Mouse (Mus musculus) stomach, embryonic 16.5 days (tissue): ENCODE measurements at regions not wholly inside any gene's neighbourhood (a gene's known extent, or its start where the extent isn't known, plus 50 kb on each side); places are given as distances from the start of the nearest gene placed in this dataset.

Experiments used
- ATAC-seq: fragments of 200-750 bp; cut with Nextera tagmentation; 2 replicates; pipeline ENCODE4 v1.8.0; 2017; ENCODE audit warnings: moderate number of reproducible peaks, moderate TSS enrichment; ENCODE audit not compliant: insufficient read depth, low FRiP score
- H3K27ac ChIP-seq: fragments of 300-500 bp; sonication (generic); 2 replicates; pipeline ENCODE4 v1.5.1; 2014; ENCODE audit warnings: low read length
- H3K27me3 ChIP-seq: fragments of 300-500 bp; sonication (generic); 2 replicates; pipeline ENCODE4 v1.6.1; 2014; ENCODE audit warnings: low read length, control low read depth, mixed read lengths; ENCODE audit not compliant: control insufficient read depth, insufficient read depth
- H3K36me3 ChIP-seq: fragments of 300-500 bp; sonication (generic); 2 replicates; pipeline ENCODE4 v1.6.1; 2014; ENCODE audit warnings: low read length; ENCODE audit not compliant: control insufficient read depth, insufficient read depth
- H3K4me1 ChIP-seq: fragments of 300-500 bp; sonication (generic); 2 replicates; pipeline ENCODE4 v1.6.1; 2014; ENCODE audit warnings: low read length, control low read depth, mixed read lengths; ENCODE audit not compliant: control insufficient read depth, insufficient read depth
- H3K4me2 ChIP-seq: fragments of 300-500 bp; sonication (generic); 2 replicates; pipeline ENCODE4 v1.6.1; 2014; ENCODE audit warnings: low read depth, low read length, mixed read lengths
- H3K4me3 ChIP-seq: fragments of 300-500 bp; sonication (generic); replicated peaks from 2 replicates; pipeline ENCODE4 v1.5.1; 2014; ENCODE audit warnings: mild to moderate bottlenecking, low read length
- H3K9ac ChIP-seq: fragments of 300-500 bp; sonication (generic); 2 replicates; pipeline ENCODE4 v1.6.1; 2014; ENCODE audit warnings: low read length
- H3K9me3 ChIP-seq: fragments of 300-500 bp; sonication (generic); replicated peaks from 2 replicates; pipeline ENCODE4 v1.6.1; 2016; ENCODE audit warnings: low read length, control low read depth; ENCODE audit not compliant: control insufficient read depth
- WGBS: fragments of 180-500 bp; shearing (Covaris S2); extraction: QIAGEN DNeasy Blood & Tissue Kit; methylation state at CpG from one replicate; pipeline ENCODE4 v1.1.7; 2014; 5-methylcytosine and 5-hydroxymethylcytosine counted together

GRCm38 (mm10) chr3:58153141-58153540, 261.4 kb upstream of the Tsc22d2 start:
- H3K27me3 ChIP-seq = no peaks in the 10 kb centered on the region
- H3K9ac ChIP-seq = no peak overlapping the region
- WGBS = 65% methylated on average over 3 of the region's 3 CpGs
- ATAC-seq = no peak
- no peak overlapping the region for H3K27ac ChIP-seq
- H3K4me2 ChIP-seq = no peak overlapping the region
- H3K9me3 ChIP-seq = no peaks in the 10 kb centered on the region
- H3K4me1 ChIP-seq = no peaks in the 10 kb centered on the region
- no peaks in the 10 kb centered on the region for H3K36me3 ChIP-seq
- H3K4me3 ChIP-seq = no peak overlapping the region

- Histone ChIP-seq H3K27ac (no peak overlapping the region), H3K9me3 (no peaks in the 10 kb centered on the region), H3K27me3 (no peaks in the 10 kb centered on the region), H3K4me1 (no peaks in the 10 kb centered on the region), H3K4me3 (no peak overlapping the region), H3K36me3 (no peaks in the 10 kb centered on the region), H3K4me2 (no peak overlapping the region), H3K9ac (no peak overlapping the region)
- no peak for ATAC-seq
- WGBS = 79% methylated on average over 21 of the region's 21 CpGs
Measured at GRCm38 (mm10) chr3:58153874-58154756, 260.4 kb upstream of the Tsc22d2 start.

GRCm38 (mm10) chr3:58159384-58159783, 255.1 kb upstream of the Tsc22d2 start:
- no peak overlapping the region for H3K4me3 ChIP-seq
- no peak overlapping the region for H3K4me2 ChIP-seq
- ATAC-seq = no peak
- H3K9me3 ChIP-seq = no peaks in the 10 kb centered on the region
- H3K4me1 ChIP-seq = peaks cover 3% of the 10 kb centered on the region; the same call in 1 of the 2 replicates
- no peak overlapping the region for H3K9ac ChIP-seq
- H3K27me3 ChIP-seq = no peaks in the 10 kb centered on the region
- H3K27ac ChIP-seq = no peak overlapping the region
- H3K36me3 ChIP-seq = no peaks in the 10 kb centered on the region
- WGBS = 59% methylated on average over 3 of the region's 3 CpGs

GRCm38 (mm10) chr3:58162238-58162637, 252.3 kb upstream of the Tsc22d2 start:
- 32% methylated on average over 10 of the region's 10 CpGs for WGBS
- no peak overlapping the region for H3K4me3 ChIP-seq
- H3K9ac ChIP-seq = no peak overlapping the region
- no peaks in the 10 kb centered on the region for H3K36me3 ChIP-seq
- H3K27ac ChIP-seq = no peak overlapping the region
- H3K9me3 ChIP-seq = no peaks in the 10 kb centered on the region
- H3K4me1 ChIP-seq = peaks cover 3% of the 10 kb centered on the region
- no peak overlapping the region for H3K4me2 ChIP-seq
- no peak for ATAC-seq
- H3K27me3 ChIP-seq = no peaks in the 10 kb centered on the region

- no peaks in the 10 kb centered on the region for H3K27me3 ChIP-seq
- H3K27ac ChIP-seq = no peak overlapping the region
- H3K4me3 ChIP-seq = no peak overlapping the region
- H3K4me1 ChIP-seq = peaks cover 3% of the 10 kb centered on the region
- WGBS = 8% methylated on average over 10 of the region's 10 CpGs
- H3K9me3 ChIP-seq = no peaks in the 10 kb centered on the region
- no peak overlapping the region for H3K9ac ChIP-seq
- no peaks in the 10 kb centered on the region for H3K36me3 ChIP-seq
- 0 out of 2 replicates have a peak, but pooled peaks have one; percentile 43 for ATAC-seq
- no peak overlapping the region for H3K4me2 ChIP-seq
Measured at GRCm38 (mm10) chr3:58163806-58164205, 250.7 kb upstream of the Tsc22d2 start.

GRCm38 (mm10) chr3:58166628-58167027, 247.9 kb upstream of the Tsc22d2 start:
- H3K27me3 ChIP-seq = no peaks in the 10 kb centered on the region
- no peak overlapping the region for H3K27ac ChIP-seq
- no peaks in the 10 kb centered on the region for H3K9me3 ChIP-seq
- 25% methylated on average over 2 of the region's 2 CpGs for WGBS
- no peaks in the 10 kb centered on the region for H3K36me3 ChIP-seq
- no peak overlapping the region for H3K4me2 ChIP-seq
- no peak overlapping the region for H3K9ac ChIP-seq
- peaks cover 3% of the 10 kb centered on the region for H3K4me1 ChIP-seq
- peak; percentile 41; the same call in 1 of the 2 replicates for ATAC-seq
- no peak overlapping the region for H3K4me3 ChIP-seq

- Histone ChIP-seq H3K9ac (no peak overlapping the region), H3K4me3 (no peak overlapping the region), H3K27ac (no peak overlapping the region), H3K9me3 (no peaks in the 10 kb centered on the region), H3K4me2 (no peak overlapping the region), H3K36me3 (no peaks in the 10 kb centered on the region), H3K4me1 (peaks cover 3% of the 10 kb centered on the region), H3K27me3 (no peaks in the 10 kb centered on the region)
- ATAC-seq = no peak
- 73% methylated on average over 3 of the region's 3 CpGs for WGBS
Measured at GRCm38 (mm10) chr3:58167121-58167520, 247.4 kb upstream of the Tsc22d2 start.

GRCm38 (mm10) chr3:58167761-58168290, 246.7 kb upstream of the Tsc22d2 start:
- Histone ChIP-seq H3K36me3 (no peaks in the 10 kb centered on the region), H3K27me3 (no peaks in the 10 kb centered on the region), H3K27ac (no peak overlapping the region), H3K4me3 (no peak overlapping the region), H3K4me2 (no peak overlapping the region), H3K4me1 (peaks cover 3% of the 10 kb centered on the region), H3K9ac (no peak overlapping the region), H3K9me3 (no peaks in the 10 kb centered on the region)
- WGBS = 100% methylated on average over 1 of the region's 1 CpGs
- ATAC-seq = no peak

- H3K4me1 ChIP-seq = peaks cover 3% of the 10 kb centered on the region
- H3K4me2 ChIP-seq = no peak overlapping the region
- no peak overlapping the region for H3K9ac ChIP-seq
- no peaks in the 10 kb centered on the region for H3K27me3 ChIP-seq
- no peaks in the 10 kb centered on the region for H3K36me3 ChIP-seq
- no peaks in the 10 kb centered on the region for H3K9me3 ChIP-seq
- 47% methylated on average over 14 of the region's 14 CpGs for WGBS
- no peak overlapping the region for H3K27ac ChIP-seq
- H3K4me3 ChIP-seq = no peak overlapping the region
- no peak for ATAC-seq
Measured at GRCm38 (mm10) chr3:58168522-58169185, 245.9 kb upstream of the Tsc22d2 start.
